Mouse (Mus musculus) intestine, embryonic 15.5 days (tissue): ENCODE measurements at regions not wholly inside any gene's neighbourhood (a gene's known extent, or its start where the extent isn't known, plus 50 kb on each side); places are given as distances from the start of the nearest gene placed in this dataset.

Experiments
- ATAC-seq: fragments of 200-750 bp; cut with Nextera tagmentation; 2 replicates; pipeline ENCODE4 v1.8.0; 2017; ENCODE audit warnings: moderate TSS enrichment, moderate library complexity
- H3K27ac ChIP-seq: fragments of 300-500 bp; sonication (generic); 2 replicates; pipeline ENCODE4 v1.5.1; 2015; ENCODE audit warnings: mild to moderate bottlenecking, inconsistent platforms
- H3K27me3 ChIP-seq: fragments of 300-500 bp; sonication (generic); replicated peaks from 2 replicates; pipeline ENCODE4 v1.6.1; 2015; ENCODE audit warnings: inconsistent platforms
- H3K36me3 ChIP-seq: fragments of 300-500 bp; sonication (generic); 2 replicates; pipeline ENCODE4 v1.6.1; 2015; ENCODE audit warnings: inconsistent platforms
- H3K4me1 ChIP-seq: fragments of 300-500 bp; sonication (generic); replicated peaks from 2 replicates; pipeline ENCODE4 v1.6.1; 2015; ENCODE audit warnings: inconsistent platforms
- H3K4me2 ChIP-seq: fragments of 300-500 bp; sonication (generic); replicated peaks from 2 replicates; pipeline ENCODE4 v1.6.1; 2015; ENCODE audit warnings: mild to moderate bottlenecking, inconsistent platforms
- H3K4me3 ChIP-seq: fragments of 300-500 bp; sonication (generic); replicated peaks from 2 replicates; pipeline ENCODE4 v1.5.1; 2015; ENCODE audit warnings: inconsistent platforms
- H3K9ac ChIP-seq: fragments of 300-500 bp; sonication (generic); 2 replicates; pipeline ENCODE4 v1.6.1; 2015; ENCODE audit warnings: inconsistent platforms
- H3K9me3 ChIP-seq: fragments of 300-500 bp; sonication (generic); 2 replicates; pipeline ENCODE4 v1.6.1; 2016; ENCODE audit warnings: inconsistent platforms
- WGBS: fragments of 180-500 bp; shearing (Covaris S2); methylation state at CpG from one replicate; pipeline ENCODE4 v1.1.7; 2015; 5-methylcytosine and 5-hydroxymethylcytosine counted together

DNA sequence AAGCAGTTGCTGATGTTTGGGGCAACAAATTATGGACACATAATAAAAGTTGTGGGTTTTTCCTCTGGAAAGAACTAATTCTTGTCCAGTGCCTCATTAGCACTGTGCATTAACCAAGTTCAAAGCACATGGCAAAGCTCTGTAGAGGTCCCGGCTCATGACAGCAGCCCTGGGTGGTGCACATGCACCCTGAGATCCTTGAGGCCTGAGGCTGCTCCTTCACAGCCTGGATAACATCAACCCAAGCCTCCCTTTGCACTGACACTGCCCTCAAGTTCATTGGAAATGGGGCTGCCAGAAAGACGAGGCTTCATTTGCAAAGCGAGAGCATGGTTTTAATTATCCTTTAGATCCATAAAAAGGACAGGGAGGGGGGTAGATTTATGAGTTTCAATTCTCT is 216.3 kb downstream of the Ets1 start:
- no peaks in the 10 kb centered on the region for H3K36me3 ChIP-seq
- 55% methylated on average over 3 of the region's 3 CpGs for WGBS

DNA sequence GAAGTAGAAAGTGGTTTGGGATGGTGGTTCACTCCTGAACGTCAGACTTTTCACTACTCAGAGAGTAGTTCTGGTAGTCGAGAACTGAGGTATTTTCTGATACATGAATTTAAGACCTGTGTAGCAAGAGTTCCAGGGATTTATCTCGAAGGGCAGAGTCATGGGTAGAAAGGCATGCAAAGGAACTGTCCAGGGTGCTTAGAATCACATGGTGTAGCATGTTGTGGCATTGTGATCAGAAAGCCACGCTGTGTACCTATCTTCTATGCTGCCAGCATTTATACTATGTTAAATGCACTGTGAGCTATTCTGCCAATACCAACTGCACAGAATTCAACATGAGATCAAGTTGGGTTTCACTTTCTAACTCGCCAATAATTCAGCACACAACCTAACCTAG is 227.3 kb downstream of the Ets1 start:
- ATAC-seq = no peak
- Histone ChIP-seq H3K27ac (no peak overlapping the region), H3K36me3 (no peaks in the 10 kb centered on the region), H3K9me3 (no peaks in the 10 kb centered on the region), H3K9ac (no peak overlapping the region), H3K27me3 (no peaks in the 10 kb centered on the region), H3K4me1 (no peaks in the 10 kb centered on the region), H3K4me3 (no peak overlapping the region), H3K4me2 (no peak overlapping the region)
- 63% methylated on average over 5 of the region's 5 CpGs for WGBS

More for the DNA sequence above, 216.3 kb downstream of the Ets1 start:
- no peaks in the 10 kb centered on the region for H3K9me3 ChIP-seq
- no peaks in the 10 kb centered on the region for H3K4me1 ChIP-seq
- no peaks in the 10 kb centered on the region for H3K27me3 ChIP-seq
- H3K27ac ChIP-seq = no peak overlapping the region
- ATAC-seq = no peak
- no peak overlapping the region for H3K4me3 ChIP-seq
- H3K4me2 ChIP-seq = no peak overlapping the region
- no peak overlapping the region for H3K9ac ChIP-seq

DNA sequence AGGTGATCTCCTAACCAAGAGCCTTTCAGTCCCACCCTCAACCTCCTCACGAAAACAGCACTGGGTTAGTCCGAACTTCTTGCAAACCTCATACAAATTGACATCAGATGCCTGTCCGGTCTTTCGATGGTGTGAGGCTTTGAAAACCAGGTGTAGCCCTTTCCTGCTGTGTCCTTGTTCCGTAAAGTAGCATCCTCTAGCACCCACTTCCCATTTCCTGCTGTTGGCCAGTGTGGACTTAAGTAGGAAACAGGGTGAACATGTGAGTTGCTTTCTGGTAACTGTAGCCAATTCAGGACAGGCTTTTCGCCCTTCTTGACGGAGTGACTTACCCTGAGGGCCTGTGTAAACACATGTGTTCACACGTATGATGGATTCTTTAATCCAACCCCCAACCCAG is 232.9 kb downstream of the Ets1 start:
- Histone ChIP-seq H3K4me1 (no peaks in the 10 kb centered on the region), H3K9me3 (no peaks in the 10 kb centered on the region), H3K4me2 (no peak overlapping the region), H3K27ac (no peak overlapping the region), H3K4me3 (no peak overlapping the region), H3K9ac (no peak overlapping the region), H3K27me3 (no peaks in the 10 kb centered on the region), H3K36me3 (no peaks in the 10 kb centered on the region)
- WGBS = 87% methylated on average over 8 of the region's 8 CpGs
- ATAC-seq = no peak

DNA sequence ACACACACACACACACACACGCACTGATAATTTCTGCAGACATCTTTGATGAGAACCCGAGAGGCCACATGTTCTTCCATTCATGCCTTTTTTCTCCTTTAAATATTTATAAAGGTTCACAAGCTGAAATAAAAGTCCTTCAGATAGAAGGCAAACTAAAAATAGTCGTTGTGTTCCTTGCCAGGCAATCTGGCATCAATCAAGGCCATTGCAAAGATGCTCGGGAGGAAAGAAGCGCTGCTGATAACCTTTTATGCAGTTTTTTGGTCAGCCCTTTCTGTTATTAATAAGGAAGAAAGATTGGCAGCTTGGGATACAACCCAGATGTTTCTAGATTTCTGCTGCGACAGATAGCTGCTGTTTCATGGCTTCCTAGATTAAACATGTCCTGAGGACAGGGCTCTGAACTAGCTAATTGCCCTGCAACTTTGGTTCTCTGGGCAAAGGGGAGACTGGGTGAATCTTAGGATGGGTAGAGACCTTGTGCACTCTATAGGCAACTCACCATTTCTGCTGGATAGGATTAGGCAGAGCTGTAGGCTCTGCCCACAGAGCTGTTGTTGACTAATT is 238.4 kb downstream of the Ets1 start:
- Histone ChIP-seq H3K4me2 (no peak overlapping the region), H3K4me1 (no peaks in the 10 kb centered on the region), H3K9me3 (no peaks in the 10 kb centered on the region), H3K4me3 (no peak overlapping the region), H3K9ac (no peak overlapping the region), H3K36me3 (no peaks in the 10 kb centered on the region), H3K27me3 (no peaks in the 10 kb centered on the region), H3K27ac (no peak overlapping the region)
- 51% methylated on average over 6 of the region's 6 CpGs for WGBS
- no peak for ATAC-seq

DNA sequence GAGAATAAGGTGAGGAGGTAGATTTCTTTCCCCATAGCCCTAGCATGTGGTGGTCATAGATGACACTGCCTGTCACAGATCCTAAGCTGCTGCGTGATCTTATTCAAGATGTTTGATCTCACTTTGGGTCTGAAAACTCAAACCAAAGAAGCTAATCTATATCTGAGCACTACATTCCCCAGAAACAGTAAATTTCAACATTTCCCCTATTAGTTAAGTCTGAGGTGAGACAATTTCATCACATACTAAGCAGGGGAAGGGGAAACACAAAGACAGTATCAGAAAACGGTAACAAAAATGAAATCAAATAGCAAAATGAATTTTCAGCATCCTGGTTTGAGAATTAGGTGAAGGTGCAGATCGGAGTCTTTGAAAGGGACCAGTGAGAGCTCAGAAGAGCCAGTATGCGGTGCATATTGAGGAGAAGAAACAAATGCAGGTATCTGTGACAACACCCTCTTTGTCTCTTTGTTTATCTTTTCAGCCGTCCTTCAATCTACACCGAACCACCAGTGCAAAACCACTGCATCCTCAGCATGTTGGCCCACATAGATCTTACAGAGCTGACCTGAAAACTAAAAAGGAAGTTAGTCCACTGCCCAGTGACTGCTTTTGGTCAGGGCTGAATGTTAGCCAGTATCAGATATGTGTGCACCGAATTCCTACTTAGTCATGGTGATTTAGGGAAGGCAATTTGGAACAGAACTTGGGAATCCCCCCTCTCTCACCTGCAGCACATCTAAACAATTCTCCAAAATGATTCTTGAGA is 247.0 kb downstream of the Ets1 start:
- Histone ChIP-seq H3K27ac (no peak overlapping the region), H3K4me2 (no peak overlapping the region), H3K4me1 (no peaks in the 10 kb centered on the region), H3K9ac (no peak overlapping the region), H3K27me3 (no peaks in the 10 kb centered on the region), H3K36me3 (no peaks in the 10 kb centered on the region), H3K4me3 (no peak overlapping the region), H3K9me3 (no peaks in the 10 kb centered on the region)
- no peak for ATAC-seq
- 75% methylated on average over 7 of the region's 7 CpGs for WGBS

DNA sequence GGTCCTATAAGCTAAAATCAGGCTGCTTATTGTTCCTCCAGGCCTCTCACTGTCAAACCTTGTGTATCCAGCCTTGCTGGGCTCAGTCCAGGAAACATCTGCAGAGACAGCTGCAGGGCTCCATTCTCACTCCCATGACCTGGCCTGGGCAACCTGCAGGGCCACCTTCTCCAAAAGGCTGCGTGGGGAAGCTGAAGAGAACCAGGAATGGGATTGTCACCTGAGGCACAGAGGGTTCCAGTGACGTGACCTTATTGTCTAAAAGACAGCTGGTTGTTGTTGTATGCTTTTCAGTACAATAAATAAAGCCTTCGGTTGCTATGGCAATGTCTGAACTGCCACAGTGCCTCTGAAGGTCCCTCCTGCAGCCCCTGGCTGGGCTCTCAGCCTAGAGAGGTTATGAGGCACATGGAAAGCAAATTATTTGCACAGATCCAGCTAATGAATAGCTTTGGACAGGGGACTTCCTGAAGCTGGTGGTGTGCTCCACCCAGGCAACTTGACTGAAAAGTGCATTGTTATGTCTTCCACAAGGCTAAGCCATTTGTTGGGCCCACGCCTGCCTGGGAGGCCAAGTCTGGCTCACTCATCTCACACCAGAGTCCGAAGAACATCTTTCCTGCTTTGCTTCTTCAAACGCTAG is 250.1 kb downstream of the Ets1 start:
- H3K27me3 ChIP-seq = no peaks in the 10 kb centered on the region
- ATAC-seq = no peak

DNA sequence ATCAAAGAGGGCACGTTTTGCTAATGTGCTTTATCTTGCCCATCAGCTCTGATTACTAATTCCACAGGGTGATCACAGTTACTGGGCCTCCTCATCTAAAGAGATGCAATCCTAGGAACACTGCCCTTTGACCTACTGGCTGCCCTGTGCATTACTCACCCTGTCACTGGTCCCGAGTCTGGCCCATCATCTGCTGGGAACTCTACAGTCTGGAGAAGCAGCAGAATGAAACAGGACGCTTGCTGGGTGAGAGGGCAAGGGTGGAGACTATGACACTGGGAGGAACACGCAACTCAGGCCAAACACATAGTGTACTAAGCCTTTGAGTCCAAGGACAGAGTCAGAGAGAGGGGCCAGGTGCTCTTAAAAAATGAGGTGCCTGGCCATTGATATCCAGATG is 263.8 kb downstream of the Ets1 start:
- H3K4me1 ChIP-seq = no peaks in the 10 kb centered on the region
- 32% methylated on average over 4 of the region's 4 CpGs for WGBS

More for the DNA sequence above, 250.1 kb downstream of the Ets1 start:
- H3K9me3 ChIP-seq = no peaks in the 10 kb centered on the region
- WGBS = 67% methylated on average over 6 of the region's 6 CpGs
- no peak overlapping the region for H3K27ac ChIP-seq
- no peak overlapping the region for H3K9ac ChIP-seq
- no peak overlapping the region for H3K4me3 ChIP-seq
- no peak overlapping the region for H3K4me2 ChIP-seq
- no peaks in the 10 kb centered on the region for H3K36me3 ChIP-seq
- no peaks in the 10 kb centered on the region for H3K4me1 ChIP-seq

DNA sequence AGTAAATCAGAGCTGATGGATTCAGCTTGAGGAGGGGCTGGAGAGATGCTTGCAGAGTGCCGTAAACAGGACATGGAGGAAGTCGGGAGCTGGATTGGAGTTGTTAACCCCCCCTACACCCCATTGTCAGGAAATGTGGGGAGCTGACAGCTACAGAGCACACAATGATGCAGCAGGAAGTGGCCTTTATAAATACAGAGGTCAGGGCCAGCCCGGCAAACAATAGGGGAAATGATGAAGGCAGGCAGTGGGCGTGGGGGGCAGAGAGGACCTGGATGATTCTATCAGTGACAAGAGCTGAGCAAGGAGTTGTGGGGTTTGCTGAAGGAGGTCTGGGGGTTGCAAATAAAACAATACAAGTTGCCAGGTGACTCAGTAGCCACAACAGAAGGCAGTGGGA is 265.3 kb downstream of the Ets1 start:
- Histone ChIP-seq H3K9me3 (no peaks in the 10 kb centered on the region), H3K27me3 (no peaks in the 10 kb centered on the region), H3K4me3 (no peak overlapping the region), H3K4me1 (no peaks in the 10 kb centered on the region), H3K4me2 (no peak overlapping the region), H3K9ac (no peak overlapping the region), H3K36me3 (no peaks in the 10 kb centered on the region), H3K27ac (no peak overlapping the region)
- 44% methylated on average over 4 of the region's 4 CpGs for WGBS
- no peak for ATAC-seq

More for the DNA sequence above, 263.8 kb downstream of the Ets1 start:
- no peak overlapping the region for H3K4me3 ChIP-seq
- no peak overlapping the region for H3K27ac ChIP-seq
- no peaks in the 10 kb centered on the region for H3K27me3 ChIP-seq
- no peaks in the 10 kb centered on the region for H3K9me3 ChIP-seq
- ATAC-seq = no peak
- H3K4me2 ChIP-seq = no peak overlapping the region
- H3K9ac ChIP-seq = no peak overlapping the region
- no peaks in the 10 kb centered on the region for H3K36me3 ChIP-seq

DNA sequence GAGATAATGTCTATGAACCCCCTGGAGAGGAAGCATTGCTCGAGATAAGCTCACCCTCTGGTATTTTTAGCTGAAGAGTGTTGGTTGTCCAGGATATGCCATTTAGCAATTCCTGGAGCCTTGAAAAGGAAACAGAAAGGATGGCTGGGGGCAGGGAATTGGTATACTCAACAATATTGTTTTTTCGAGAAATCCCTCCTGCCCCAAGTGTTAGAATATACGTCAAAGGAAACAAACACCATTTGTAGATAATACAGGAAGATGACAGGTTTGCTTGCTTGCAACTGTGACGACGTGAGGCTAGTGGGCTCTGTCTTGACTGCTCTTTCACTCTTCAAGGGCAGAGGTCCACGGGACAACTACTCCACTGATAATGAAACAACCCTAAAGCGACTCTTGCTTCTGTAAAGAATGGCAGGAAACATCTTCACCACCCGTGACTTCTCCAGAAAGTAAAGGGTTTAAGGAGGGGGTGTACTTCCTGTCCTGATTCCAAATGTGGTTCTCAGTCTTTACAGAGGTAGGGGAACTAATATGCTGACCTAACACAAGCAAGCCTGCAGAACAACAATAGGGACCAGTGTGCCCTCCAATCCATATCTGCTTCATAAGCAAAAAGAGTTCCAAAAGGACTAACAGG is 270.3 kb downstream of the Ets1 start:
- H3K4me3 ChIP-seq = no peak overlapping the region
- H3K27ac ChIP-seq = no peak overlapping the region
- no peaks in the 10 kb centered on the region for H3K4me1 ChIP-seq
- H3K36me3 ChIP-seq = no peaks in the 10 kb centered on the region
- no peaks in the 10 kb centered on the region for H3K27me3 ChIP-seq
- no peaks in the 10 kb centered on the region for H3K9me3 ChIP-seq
- 65% methylated on average over 8 of the region's 8 CpGs for WGBS
- H3K9ac ChIP-seq = no peak overlapping the region
- ATAC-seq = no peak
- no peak overlapping the region for H3K4me2 ChIP-seq

DNA sequence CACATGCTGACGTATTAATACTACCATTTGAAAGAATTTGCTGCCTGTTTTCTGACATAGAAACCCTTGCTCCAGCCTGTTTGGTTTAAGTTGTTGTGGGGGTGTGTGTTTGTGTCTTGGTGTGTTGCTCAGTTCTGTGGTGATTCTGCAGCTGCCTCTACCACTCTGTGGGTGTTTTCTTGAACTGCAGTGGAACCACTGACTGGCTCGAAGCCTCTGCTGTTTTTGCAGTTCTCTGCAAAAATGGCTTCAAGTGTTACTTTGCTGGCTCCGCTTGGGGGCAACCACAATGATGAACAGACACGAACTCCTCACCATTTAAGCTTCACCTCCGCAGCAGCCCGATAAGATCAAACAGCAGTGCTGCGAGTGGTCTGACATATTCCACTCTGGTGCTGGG is 274.6 kb downstream of the Ets1 start:
- Histone ChIP-seq H3K9ac (no peak overlapping the region), H3K4me2 (no peak overlapping the region), H3K4me3 (no peak overlapping the region), H3K27me3 (no peaks in the 10 kb centered on the region), H3K36me3 (no peaks in the 10 kb centered on the region), H3K27ac (no peak overlapping the region), H3K4me1 (no peaks in the 10 kb centered on the region), H3K9me3 (no peaks in the 10 kb centered on the region)
- ATAC-seq = no peak
- WGBS = 75% methylated on average over 7 of the region's 7 CpGs

DNA sequence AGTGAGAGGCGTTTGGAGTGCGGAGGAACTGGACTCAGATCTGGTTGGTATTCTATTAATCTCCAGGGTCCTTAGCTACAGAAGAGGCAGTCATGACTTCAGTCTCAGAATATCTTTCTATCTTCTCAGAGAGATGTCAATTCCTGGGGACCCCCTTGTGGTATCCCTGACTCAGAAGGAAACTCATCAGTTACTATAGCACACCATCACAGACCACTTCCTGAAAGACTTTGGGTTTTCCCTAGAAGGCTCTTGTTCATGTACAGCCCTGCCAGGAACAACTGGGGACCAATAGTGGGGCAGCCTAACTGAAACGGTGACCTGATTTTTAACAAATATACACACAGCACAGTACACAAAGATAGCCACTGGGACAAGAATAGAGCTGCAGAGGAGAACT is 279.6 kb downstream of the Ets1 start:
- H3K9me3 ChIP-seq = no peaks in the 10 kb centered on the region
- H3K4me2 ChIP-seq = no peak overlapping the region
- WGBS = 84% methylated on average over 3 of the region's 3 CpGs
- H3K9ac ChIP-seq = no peak overlapping the region
- no peak overlapping the region for H3K4me3 ChIP-seq
- H3K27me3 ChIP-seq = no peaks in the 10 kb centered on the region
- no peaks in the 10 kb centered on the region for H3K36me3 ChIP-seq
- no peak overlapping the region for H3K27ac ChIP-seq
- no peak for ATAC-seq
- H3K4me1 ChIP-seq = no peaks in the 10 kb centered on the region

DNA sequence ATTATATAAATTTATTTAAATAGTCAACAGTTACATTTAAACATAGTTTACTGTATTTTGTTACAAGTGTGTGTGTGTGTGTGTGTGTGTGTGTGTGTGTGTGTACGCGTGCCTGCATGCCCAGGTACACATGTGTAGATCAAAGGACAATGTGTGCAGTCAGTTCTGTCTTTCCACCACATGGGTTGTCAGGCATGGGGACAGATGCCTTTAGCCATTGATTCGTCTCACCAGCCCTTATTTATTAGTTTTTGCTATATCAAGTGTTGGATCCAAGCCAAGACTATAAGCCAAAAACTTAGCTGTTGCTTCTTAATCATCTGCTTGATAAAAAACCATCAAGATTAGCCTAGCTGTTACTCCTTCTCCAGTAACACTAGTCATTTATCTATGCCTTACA is 280.7 kb downstream of the Ets1 start:
- ATAC-seq = no peak
- no peak overlapping the region for H3K4me3 ChIP-seq
- no peaks in the 10 kb centered on the region for H3K4me1 ChIP-seq
- 76% methylated on average over 3 of the region's 3 CpGs for WGBS
- H3K9me3 ChIP-seq = no peaks in the 10 kb centered on the region
- H3K27ac ChIP-seq = no peak overlapping the region
- H3K27me3 ChIP-seq = no peaks in the 10 kb centered on the region
- H3K4me2 ChIP-seq = no peak overlapping the region
- no peaks in the 10 kb centered on the region for H3K36me3 ChIP-seq
- H3K9ac ChIP-seq = no peak overlapping the region
